Mouse (Mus musculus) midbrain, postnatal 0 days (tissue): Measurements from ENCODE around the gene Arsb. TPM values are rescaled to one million over a fixed set of nuclear protein-coding genes. Genes with fewer than 3 reads are reported as not detected.
"Not testable (repeated sequence)": the region's sequence is repeated elsewhere in the genome, so short reads cannot be mapped to it uniquely, and the experiment has no call there.

Source experiments
- ATAC-seq: fragments of 200-750 bp; cut with Nextera tagmentation; 2 replicates; pipeline ENCODE4 v1.8.0; 2017; ENCODE audit warnings: moderate number of reproducible peaks, mild to moderate bottlenecking, moderate TSS enrichment, moderate library complexity; ENCODE audit not compliant: low FRiP score
- DNase-seq: peaks from one replicate; pipeline ENCODE4 v3.0.0-alpha.2; 2015; ENCODE audit warnings: low spot score
- H3K27ac ChIP-seq: fragments of 300-500 bp; sonication (generic); 2 replicates; pipeline ENCODE4 v1.5.1; 2014; ENCODE audit warnings: low read depth, mild to moderate bottlenecking, low read length, mixed read lengths
- H3K27me3 ChIP-seq: fragments of 300-500 bp; sonication (generic); 2 replicates; pipeline ENCODE4 v1.6.1; 2014; ENCODE audit warnings: low read length, control low read depth, mixed read lengths; ENCODE audit not compliant: insufficient read depth
- H3K36me3 ChIP-seq: fragments of 300-500 bp; sonication (generic); 2 replicates; pipeline ENCODE4 v1.6.1; 2014; ENCODE audit warnings: low read length, control low read depth, mixed read lengths; ENCODE audit not compliant: insufficient read depth
- H3K4me1 ChIP-seq: fragments of 300-500 bp; sonication (generic); 2 replicates; pipeline ENCODE4 v1.6.1; 2014; ENCODE audit warnings: mild to moderate bottlenecking, control low read depth, antibody characterized with exemption, low read length, mixed read lengths; ENCODE audit not compliant: insufficient read depth
- H3K4me2 ChIP-seq: fragments of 300-500 bp; sonication (generic); 2 replicates; pipeline ENCODE4 v1.6.1; 2014; ENCODE audit warnings: low read depth, mild to moderate bottlenecking, low read length, mixed read lengths; ENCODE audit not compliant: poor library complexity, severe bottlenecking
- H3K4me3 ChIP-seq: fragments of 300-500 bp; sonication (generic); 2 replicates; pipeline ENCODE4 v1.5.1; 2014; ENCODE audit warnings: low read depth, mild to moderate bottlenecking, low read length, moderate library complexity
- H3K9ac ChIP-seq: fragments of 300-500 bp; sonication (generic); replicated peaks from 2 replicates; pipeline ENCODE4 v1.6.1; 2014; ENCODE audit warnings: mild to moderate bottlenecking, low read length, moderate library complexity, mixed read lengths; ENCODE audit not compliant: poor library complexity, severe bottlenecking
- H3K9me3 ChIP-seq: fragments of 300-500 bp; sonication (generic); 2 replicates; pipeline ENCODE4 v1.6.1; 2016; ENCODE audit warnings: low read length, control low read depth
- CTCF ChIP-seq: IDR thresholded peaks from 2 replicates; pipeline ENCODE4 v1.5.1; 2016; ENCODE audit warnings: antibody characterized with exemption, mild to moderate bottlenecking
- WGBS: fragments of 180-500 bp; shearing (Covaris S2); extraction: QIAGEN DNeasy Blood & Tissue Kit; methylation state at CpG from one replicate; pipeline ENCODE4 v1.1.7; 2014; 5-methylcytosine and 5-hydroxymethylcytosine counted together
- polyA plus RNA-seq: library from polyadenylated mRNA; unstranded; fragments of >200 nt; fragmentation: Nextera tagmentation; extraction: Ambion mirVana; gene quantifications from 2 replicates; pipeline ENCODE4 v1.2.1, GENCODE M21; 2015
- total RNA-seq: library from RNA; depleted of rRNA; stranded (reverse); fragments of >200 nt; gene quantifications from 2 replicates; pipeline ENCODE4 v1.2.3, GENCODE M21; 2014

The Arsb gene
- total and polyA plus RNA-seq, 2 experiments from 2014 or later: 13.1 to 15.2 TPM

DNA sequence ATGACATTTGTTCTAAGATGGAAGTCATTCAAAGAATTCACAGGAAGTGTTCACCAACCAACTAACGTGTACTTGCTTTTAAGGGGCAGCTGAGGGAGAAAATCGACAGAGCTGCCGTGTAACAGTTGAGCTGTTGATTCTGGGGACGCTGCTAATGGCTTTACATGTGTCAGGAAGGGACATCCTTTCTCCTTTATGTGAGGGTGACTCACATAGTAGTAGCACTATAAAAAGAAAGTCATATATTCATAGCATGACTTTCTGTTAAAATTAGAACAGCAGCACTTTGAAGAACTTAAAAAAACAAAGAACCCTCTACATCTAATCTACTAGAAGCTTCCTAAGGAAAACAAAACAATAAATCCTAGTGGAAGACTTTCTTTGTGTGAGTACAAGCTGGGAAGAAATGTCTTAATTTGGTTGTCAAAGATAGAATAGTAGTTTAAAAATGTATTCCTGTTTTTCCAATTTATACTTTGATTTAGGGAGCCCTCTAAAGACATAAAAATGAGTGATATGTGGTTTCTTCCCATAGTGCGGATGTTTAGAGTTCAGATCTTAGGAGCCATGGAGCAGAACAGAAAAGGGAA lies 25.7 kb downstream of the Arsb start:
- no peak for DNase-seq
- Histone ChIP-seq H3K9ac (no peak overlapping the region), H3K4me3 (no peak overlapping the region), H3K27ac (no peak overlapping the region), H3K9me3 (no peaks in the 10 kb centered on the region), H3K4me2 (no peak overlapping the region), H3K27me3 (no peaks in the 10 kb centered on the region), H3K4me1 (no peaks in the 10 kb centered on the region), H3K36me3 (no peaks in the 10 kb centered on the region)
- TF ChIP-seq CTCF: no peak
- WGBS: 88% methylated on average over 5 of the region's 5 CpGs
- ATAC-seq: no peak

DNA sequence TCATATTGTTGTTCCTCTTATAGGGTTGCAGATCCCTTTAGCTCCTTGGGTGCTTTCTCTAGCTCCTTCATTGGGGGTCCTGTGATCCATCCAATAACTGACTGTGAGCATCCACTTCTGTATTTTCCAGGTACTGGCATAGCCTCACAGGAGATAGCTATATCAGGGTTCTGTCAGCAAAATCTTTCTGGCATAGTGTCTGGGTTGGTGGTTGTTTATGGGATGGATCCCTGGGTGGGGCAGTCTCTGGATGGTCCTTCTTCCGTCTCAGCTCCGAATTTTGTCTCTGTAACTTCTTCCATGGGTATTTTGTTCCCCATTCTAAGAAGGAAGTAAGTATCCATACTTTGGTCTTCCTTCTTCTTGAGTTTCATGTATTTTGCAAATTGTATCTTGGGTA lies 38.9 kb downstream of the Arsb start:
- H3K36me3 ChIP-seq, DNase-seq, ATAC-seq, H3K9me3 ChIP-seq, H3K4me3 ChIP-seq, H3K27me3 ChIP-seq, H3K9ac ChIP-seq, H3K27ac ChIP-seq, H3K4me2 ChIP-seq, H3K4me1 ChIP-seq: not testable (repeated sequence)
- WGBS: 90% methylated on average over 2 of the region's 2 CpGs

DNA sequence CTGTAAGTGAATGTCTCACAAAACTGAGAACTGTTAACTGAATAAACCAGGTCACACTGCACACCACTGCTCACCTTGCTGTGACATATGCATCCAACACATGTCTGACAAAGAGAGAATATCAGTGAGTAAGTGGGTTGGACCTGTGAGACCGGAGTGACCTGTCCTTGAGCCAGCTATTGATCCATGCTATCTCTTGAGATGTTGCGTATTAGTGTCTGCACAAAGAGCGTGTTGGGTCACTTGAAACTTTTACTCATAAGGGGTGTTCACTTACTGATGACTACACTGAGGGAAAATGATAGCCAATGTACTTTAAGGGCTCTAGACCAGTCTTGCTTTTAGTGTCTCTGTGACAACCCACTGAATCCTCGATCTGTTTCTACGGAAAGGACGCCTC lies 42.7 kb downstream of the Arsb start:
- DNase-seq (no peak), ATAC-seq (no peak)
- H3K9me3 ChIP-seq: no peaks in the 10 kb centered on the region
- no peak overlapping the region for H3K4me3 ChIP-seq
- no peaks in the 10 kb centered on the region for H3K4me1 ChIP-seq
- H3K4me2 ChIP-seq: no peak overlapping the region
- WGBS: 96% methylated on average over 6 of the region's 6 CpGs
- H3K27ac ChIP-seq: no peak overlapping the region
- no peaks in the 10 kb centered on the region for H3K27me3 ChIP-seq
- no peaks in the 10 kb centered on the region for H3K36me3 ChIP-seq
- no peak overlapping the region for H3K9ac ChIP-seq
- no peak for TF ChIP-seq CTCF

DNA sequence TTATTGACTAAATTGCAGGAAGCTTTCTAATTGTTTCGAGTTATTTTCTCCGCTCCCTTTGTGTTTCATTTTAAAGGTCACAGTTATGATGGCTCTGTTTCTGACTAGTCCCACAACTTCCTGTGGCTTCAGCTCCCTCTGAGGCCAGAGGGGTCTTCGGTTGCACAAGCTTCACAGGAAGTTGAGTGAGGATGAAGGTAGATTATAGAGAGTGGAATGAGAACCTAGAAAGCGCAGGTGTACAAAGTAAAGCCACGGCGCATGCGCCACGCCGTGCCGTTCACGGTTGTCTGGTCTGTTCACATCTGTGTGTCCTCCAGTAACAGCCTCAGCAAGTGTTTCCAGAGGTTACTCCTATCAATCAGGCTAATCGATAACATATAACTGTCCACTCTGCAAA lies 43.2 kb downstream of the Arsb start:
- TF ChIP-seq CTCF: no peak
- Histone ChIP-seq H3K27ac (no peak overlapping the region), H3K4me3 (no peak overlapping the region), H3K36me3 (no peaks in the 10 kb centered on the region), H3K27me3 (no peaks in the 10 kb centered on the region), H3K4me1 (no peaks in the 10 kb centered on the region), H3K9ac (no peak overlapping the region), H3K9me3 (no peaks in the 10 kb centered on the region), H3K4me2 (no peak overlapping the region)
- no peak for DNase-seq
- WGBS: 95% methylated on average over 12 of the region's 12 CpGs
- ATAC-seq: no peak

DNA sequence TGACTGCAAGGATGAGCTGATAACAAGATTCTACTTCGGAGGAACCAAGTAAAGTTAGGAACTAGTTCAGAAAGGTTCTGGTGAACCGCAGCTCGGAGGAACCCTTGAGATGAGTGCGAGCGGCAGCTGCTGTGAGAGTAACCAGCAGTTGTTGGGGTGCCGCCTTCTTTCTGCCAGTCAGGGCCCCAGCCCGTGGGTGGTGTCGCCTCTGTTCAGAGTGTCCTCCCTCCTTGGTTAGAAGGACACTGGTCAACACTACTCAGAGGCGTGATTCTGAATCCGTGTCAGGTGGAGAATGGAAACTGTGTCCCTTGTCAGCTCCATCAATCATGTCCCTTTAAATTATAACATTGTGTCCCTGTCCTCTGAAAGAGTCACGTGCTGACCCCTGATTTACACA lies 43.7 kb downstream of the Arsb start:
- TF ChIP-seq CTCF: no peak
- no peaks in the 10 kb centered on the region for H3K27me3 ChIP-seq
- no peaks in the 10 kb centered on the region for H3K4me1 ChIP-seq
- no peak overlapping the region for H3K4me3 ChIP-seq
- no peaks in the 10 kb centered on the region for H3K36me3 ChIP-seq
- no peak overlapping the region for H3K4me2 ChIP-seq
- DNase-seq (no peak), ATAC-seq (no peak)
- no peak overlapping the region for H3K9ac ChIP-seq
- H3K9me3 ChIP-seq: no peaks in the 10 kb centered on the region
- no peak overlapping the region for H3K27ac ChIP-seq
- WGBS: 90% methylated on average over 11 of the region's 11 CpGs

- Histone ChIP-seq H3K4me2 (no peak overlapping the region), H3K27ac (no peak overlapping the region), H3K9ac (no peak overlapping the region), H3K9me3 (no peaks in the 10 kb centered on the region), H3K4me1 (no peaks in the 10 kb centered on the region), H3K36me3 (no peaks in the 10 kb centered on the region), H3K27me3 (no peaks in the 10 kb centered on the region), H3K4me3 (no peak overlapping the region)
- WGBS: 91% methylated on average over 2 of the region's 2 CpGs
- no peak for ATAC-seq
- no peak for DNase-seq
- no peak for TF ChIP-seq CTCF
These were observed 44.7 kb downstream of the Arsb start for GRCm38 (mm10) chr13:93816127-93816526.
